In genomic region chr2:120154361-120154894, GRCm38 (mm10) we compare ENCODE assay signal across 8 mouse cellular contexts. TPM values are rescaled to one million over a fixed set of nuclear protein-coding genes. Genes with fewer than 3 reads are reported as not detected.
DNase-seq lines count a peak whose midpoint lies in the region; ATAC-seq and TF ChIP-seq lines count a peak whose summit lies in the region.

Ehd4 (minus strand) TSS chr2:120154606.

- no peaks in the 10 kb centered on the region for H3K9me3 ChIP-seq in ES-Bruce4 (replicated peaks; ENCODE audit: control insufficient read depth, insufficient read depth, low read length, poor library complexity, severe bottlenecking)
- no peaks in the 10 kb centered on the region for H3K9me3 ChIP-seq in forebrain, embryonic 13.5 days (replicated peaks)
- no peaks in the 10 kb centered on the region for H3K9me3 ChIP-seq in liver, postnatal 0 days (ENCODE audit: low read length)
- no peaks in the 10 kb centered on the region for H3K9me3 ChIP-seq in neural tube, embryonic 14.5 days (ENCODE audit: control insufficient read depth, low read length)

- DNase-seq in heart, postnatal 10 days: peak; percentile 100
- DNase-seq in large intestine, adult 2 months (ENCODE audit: low read depth, low spot score): peak; percentile 99
- DNase-seq in liver, postnatal 0 days: peak; percentile 100
- DNase-seq in testis, postnatal 10 days (ENCODE audit: low spot score): peak; percentile 99

- intact Hi-C loops in heart, postnatal 10 days (cut with DNase I): no loop called here

- no peaks in the 10 kb centered on the region for H3K4me1 ChIP-seq in ES-Bruce4 (ENCODE audit: control insufficient read depth, insufficient read depth, low read length)
- H3K4me1 ChIP-seq in forebrain, embryonic 13.5 days: peaks cover 8% of the 10 kb centered on the region
- peaks cover 13% of the 10 kb centered on the region; the same call in 1 of the 2 replicates for H3K4me1 ChIP-seq in liver, postnatal 0 days (ENCODE audit: insufficient read depth)
- no peaks in the 10 kb centered on the region for H3K4me1 ChIP-seq in neural tube, embryonic 14.5 days (ENCODE audit: control insufficient read depth, insufficient read depth, low read length)

- no peaks in the 10 kb centered on the region for H3K36me3 ChIP-seq in ES-Bruce4 (ENCODE audit: control insufficient read depth, insufficient read depth, low read length, poor library complexity, severe bottlenecking)
- H3K36me3 ChIP-seq in forebrain, embryonic 13.5 days (ENCODE audit: poor library complexity, severe bottlenecking): no peaks in the 10 kb centered on the region
- no peaks in the 10 kb centered on the region for H3K36me3 ChIP-seq in liver, postnatal 0 days (replicated peaks; ENCODE audit: insufficient read depth, low read length)
- H3K36me3 ChIP-seq in neural tube, embryonic 14.5 days (ENCODE audit: control insufficient read depth, insufficient read depth, low read length): no peaks in the 10 kb centered on the region

- TF ChIP-seq CTCF in ES-Bruce4 (IDR thresholded peaks at IDR 0.05; ENCODE audit: low read depth, low read length): no peak
- no peak for TF ChIP-seq CTCF in liver, postnatal 0 days (IDR thresholded peaks at IDR 0.05; ENCODE audit: low read depth)

- H3K4me2 ChIP-seq in forebrain, embryonic 13.5 days: peak within 1 kb of the TSS; percentile 99
- peak within 1 kb of the TSS; percentile 100 for H3K4me2 ChIP-seq in liver, postnatal 0 days (ENCODE audit: low read depth, low read length)
- H3K4me2 ChIP-seq in neural tube, embryonic 14.5 days (ENCODE audit: low read depth, low read length): peak within 1 kb of the TSS; percentile 96

- peak within 1 kb of the TSS; percentile 59 for H3K9ac ChIP-seq in ES-Bruce4 (ENCODE audit: low read depth, poor library complexity, severe bottlenecking)
- peak within 1 kb of the TSS; percentile 76 for H3K9ac ChIP-seq in forebrain, embryonic 13.5 days
- H3K9ac ChIP-seq in liver, postnatal 0 days (replicated peaks): peak within 1 kb of the TSS; percentile 88
- peak within 1 kb of the TSS; percentile 52 for H3K9ac ChIP-seq in neural tube, embryonic 14.5 days (replicated peaks; ENCODE audit: low read depth, low read length)

- ATAC-seq in cerebellum, adult (ENCODE audit: insufficient number of reproducible peaks, low FRiP score, low TSS enrichment): peak; percentile 97
- ATAC-seq in forebrain, embryonic 13.5 days: peak; percentile 100
- peak; percentile 99 for ATAC-seq in liver, postnatal 0 days
- peak; percentile 98 for ATAC-seq in neural tube, embryonic 14.5 days (ENCODE audit: low read depth)

- H3K27me3 ChIP-seq in ES-Bruce4 (ENCODE audit: control insufficient read depth, insufficient read depth, low read length, poor library complexity, severe bottlenecking): no peaks in the 10 kb centered on the region
- peaks cover 9% of the 10 kb centered on the region; the same call in 1 of the 2 replicates for H3K27me3 ChIP-seq in forebrain, embryonic 13.5 days
- no peaks in the 10 kb centered on the region for H3K27me3 ChIP-seq in liver, postnatal 0 days (ENCODE audit: insufficient read depth, low read length)
- H3K27me3 ChIP-seq in neural tube, embryonic 14.5 days (ENCODE audit: control insufficient read depth, insufficient read depth, low read length): 0 out of 2 replicates have a peak, but pooled peaks cover 3% of the 10 kb centered on the region

- peak within 1 kb of the TSS; percentile 87 for H3K4me3 ChIP-seq in ES-Bruce4 (ENCODE audit: low read depth, low read length)
- H3K4me3 ChIP-seq in forebrain, embryonic 13.5 days: peak within 1 kb of the TSS; percentile 67
- H3K4me3 ChIP-seq in liver, postnatal 0 days (ENCODE audit: low read depth, low read length): peak within 1 kb of the TSS; percentile 84
- H3K4me3 ChIP-seq in neural tube, embryonic 14.5 days (ENCODE audit: low read depth, low read length): peak within 1 kb of the TSS; percentile 68

- TF ChIP-seq POLR2A in ES-Bruce4 (IDR thresholded peaks at IDR 0.05; ENCODE audit: insufficient read depth, low read length): peak; percentile 87

- under 1% methylated on average over 46 of the region's 53 CpGs for WGBS in forebrain, embryonic 13.5 days
- WGBS in large intestine, adult 2 months: under 1% methylated on average over 53 of the region's 53 CpGs
- under 1% methylated on average over 53 of the region's 53 CpGs for WGBS in liver, postnatal 0 days (ENCODE audit: insufficient replicate concordance)
- WGBS in neural tube, embryonic 14.5 days: under 1% methylated on average over 53 of the region's 53 CpGs

- no peak for TF ChIP-seq EP300 in ES-Bruce4 (IDR thresholded peaks at IDR 0.05; ENCODE audit: insufficient read depth, low read depth, low read length)
- no peak for TF ChIP-seq EP300 in liver, postnatal 0 days (IDR thresholded peaks at IDR 0.05; ENCODE audit: low read depth)

- H3K27ac ChIP-seq in ES-Bruce4 (ENCODE audit: insufficient read depth, low read length): no peak within 1 kb of the TSS
- H3K27ac ChIP-seq in forebrain, embryonic 13.5 days: no peak within 1 kb of the TSS
- peak within 1 kb of the TSS; percentile 81 for H3K27ac ChIP-seq in liver, postnatal 0 days (ENCODE audit: low read depth)
- no peak within 1 kb of the TSS for H3K27ac ChIP-seq in neural tube, embryonic 14.5 days (ENCODE audit: low read depth, low read length)

RNA-seq across cellular contexts. Expression of gene Ehd4, which starts in this region (rescaled TPM):
- 24.2 and 24.4 TPM in 2 replicates for polyA plus RNA-seq in ES-Bruce4 (2011; ENCODE audit: insufficient read depth, insufficient read length, low read depth, missing spikeins)
- 9.8 and 11.3 TPM in 2 replicates for polyA plus RNA-seq in forebrain, embryonic 13.5 days (2015; fragmentation: Nextera tagmentation; extraction: Ambion mirVana)
- total RNA-seq in heart, postnatal 10 days (2021): 100 to 1,000 TPM; 514 to 538 TPM
- polyA plus RNA-seq in large intestine, adult 2 months (2012; rRNA removed): 28.2 and 39.6 TPM in 2 replicates
- polyA plus RNA-seq in liver, postnatal 0 days (2015; fragmentation: Nextera tagmentation; extraction: Ambion mirVana): 20.8 and 29.2 TPM in 2 replicates
- 8.2 and 10.1 TPM in 2 replicates for polyA plus RNA-seq in neural tube, embryonic 14.5 days (2014; fragmentation: Nextera tagmentation; extraction: Ambion mirVana)
